Mouse (Mus musculus) MEL (cell line): ENCODE data around the gene E130114P18Rik. TPM values are rescaled to one million over a fixed set of nuclear protein-coding genes. Genes with fewer than 3 reads are reported as not detected.

Experiments used
- DNase-seq: peaks from one replicate; pipeline ENCODE4 v3.0.0; 2011; ENCODE audit warnings: low read depth, low spot score
- H3K27ac ChIP-seq: 2 replicates; pipeline ENCODE4 v1.5.1; 2012; ENCODE audit warnings: low read depth, mild to moderate bottlenecking, control low read depth, low read length, moderate library complexity; ENCODE audit not compliant: control insufficient read depth
- H3K27me3 ChIP-seq, 2 experiments: fragments of 150-350 bp in 1 of 2; sonication (generic) in 1 of 2; 2 replicates each; pipeline ENCODE4 v1.6.1; 2012; ENCODE audit warnings: low read length in 2 of 2, mild to moderate bottlenecking in 2 of 2, improper control_type of control experiment in 1 of 2, moderate library complexity in 1 of 2; ENCODE audit not compliant: insufficient read depth in 2 of 2, control insufficient read depth in 1 of 2
- H3K36me3 ChIP-seq, 2 experiments: 2 replicates each; pipeline ENCODE4 v1.6.1; 2012 to 2014; ENCODE audit warnings: low read length in 2 of 2, improper control_type of control experiment in 1 of 2, inconsistent platforms in 1 of 2, mild to moderate bottlenecking in 1 of 2; ENCODE audit not compliant: insufficient read depth in 2 of 2, control insufficient read depth in 1 of 2
- H3K4me1 ChIP-seq, 2 experiments: fragments of 150-350 bp in 1 of 2; sonication (generic) in 1 of 2; 2 replicates each; pipeline ENCODE4 v1.6.1; 2012; ENCODE audit warnings: low read length in 2 of 2, improper control_type of control experiment in 1 of 2, mild to moderate bottlenecking in 1 of 2; ENCODE audit not compliant: insufficient read depth in 2 of 2, control insufficient read depth in 1 of 2
- H3K4me3 ChIP-seq, 2 experiments: fragments of 150-350 bp in 1 of 2; sonication (generic) in 1 of 2; 2 replicates each; pipeline ENCODE4 v1.5.1; 2012; ENCODE audit warnings: low read depth in 2 of 2, low read length in 2 of 2, mild to moderate bottlenecking in 2 of 2, moderate library complexity in 2 of 2, control low read depth in 1 of 2, improper control_type of control experiment in 1 of 2; ENCODE audit not compliant: control insufficient read depth in 1 of 2, insufficient read depth in 1 of 2
- H3K79me2 ChIP-seq: 2 replicates; pipeline ENCODE4 v1.6.1; 2012; ENCODE audit warnings: mild to moderate bottlenecking, low read length, moderate library complexity; ENCODE audit not compliant: control insufficient read depth, poor library complexity, insufficient read depth
- H3K9ac ChIP-seq: 2 replicates; pipeline ENCODE4 v1.6.1; 2012; ENCODE audit warnings: low read depth, mild to moderate bottlenecking, control low read depth, low read length, moderate library complexity; ENCODE audit not compliant: control insufficient read depth, poor library complexity, severe bottlenecking
- H3K9me3 ChIP-seq: fragments of 150-350 bp; sonication (generic); replicated peaks from 2 replicates; pipeline ENCODE4 v1.6.1; 2012; ENCODE audit warnings: mild to moderate bottlenecking, low read length, improper control_type of control experiment, moderate library complexity; ENCODE audit not compliant: insufficient read depth
- CHD1 ChIP-seq: IDR thresholded peaks from 2 replicates; pipeline ENCODE4 v1.6.1; 2012; ENCODE audit warnings: low read depth, mild to moderate bottlenecking, inconsistent platforms, low read length, improper control_type of control experiment
- CHD2 ChIP-seq: IDR thresholded peaks from 2 replicates; pipeline ENCODE4 v1.6.1; 2011; ENCODE audit warnings: low read length, improper control_type of control experiment
- EP300 ChIP-seq, 2 experiments: IDR thresholded peaks; 2 replicates each; pipeline ENCODE4 v1.6.1; 2011; ENCODE audit warnings: improper control_type of control experiment in 2 of 2, low read length in 2 of 2, low read depth in 1 of 2, mild to moderate bottlenecking in 1 of 2
- GABPA ChIP-seq: IDR thresholded peaks from 2 replicates; pipeline ENCODE4 v1.6.1; 2012; ENCODE audit warnings: low read depth, mild to moderate bottlenecking, inconsistent platforms, low read length, improper control_type of control experiment, moderate library complexity
- HCFC1 ChIP-seq: IDR thresholded peaks from 2 replicates; pipeline ENCODE4 v1.6.1; 2012; ENCODE audit warnings: low read depth, mild to moderate bottlenecking, inconsistent platforms, low read length, improper control_type of control experiment, moderate library complexity
- KAT2A ChIP-seq: conservative IDR thresholded peaks from 2 replicates; pipeline ENCODE4 v1.6.1; 2012; ENCODE audit warnings: low read depth, low read length, improper control_type of control experiment, inconsistent platforms
- MEF2A ChIP-seq: IDR thresholded peaks from 2 replicates; pipeline ENCODE4 v1.6.1; 2014; ENCODE audit warnings: low read depth, mild to moderate bottlenecking, inconsistent platforms, low read length, improper control_type of control experiment; ENCODE audit not compliant: poor library complexity, insufficient replicate concordance, severe bottlenecking; ENCODE audit errors: extremely low read depth
- MYC ChIP-seq: IDR thresholded peaks from 2 replicates; pipeline ENCODE4 v1.6.1; 2011; ENCODE audit warnings: low read depth, mild to moderate bottlenecking, low read length, improper control_type of control experiment, moderate library complexity
- NELFE ChIP-seq: IDR thresholded peaks from 2 replicates; pipeline ENCODE4 v1.6.1; 2011; ENCODE audit warnings: low read depth, low read length, improper control_type of control experiment
- POLR2A ChIP-seq, 2 experiments: IDR thresholded peaks; 2 replicates each; pipeline ENCODE4 v1.6.1; 2011 to 2012; ENCODE audit warnings: low read length in 2 of 2, mild to moderate bottlenecking in 2 of 2, control low read depth in 1 of 2, improper control_type of control experiment in 1 of 2, low read depth in 1 of 2, moderate library complexity in 1 of 2; ENCODE audit not compliant: control insufficient read depth in 1 of 2, insufficient read depth in 1 of 2, poor library complexity in 1 of 2
- POLR2AphosphoS2 ChIP-seq: IDR thresholded peaks from 2 replicates; pipeline ENCODE4 v1.6.1; 2011; ENCODE audit warnings: low read length, improper control_type of control experiment
- POLR2AphosphoS5 ChIP-seq: IDR thresholded peaks from 2 replicates; pipeline ENCODE4 v1.6.1; 2012; ENCODE audit warnings: low read depth, borderline replicate concordance, mild to moderate bottlenecking, inconsistent platforms, low read length, moderate library complexity, mixed read lengths
- RAD21 ChIP-seq: IDR thresholded peaks from 2 replicates; pipeline ENCODE4 v1.6.1; 2011; ENCODE audit warnings: mild to moderate bottlenecking, low read depth, low read length, improper control_type of control experiment
- RCOR1 ChIP-seq: IDR thresholded peaks from 2 replicates; pipeline ENCODE4 v1.6.1; 2012; ENCODE audit warnings: low read depth, mild to moderate bottlenecking, inconsistent platforms, low read length, improper control_type of control experiment
- SIN3A ChIP-seq: IDR thresholded peaks from 2 replicates; pipeline ENCODE4 v1.6.1; 2012; ENCODE audit warnings: low read length, improper control_type of control experiment, inconsistent platforms
- SMC3 ChIP-seq: IDR thresholded peaks from 2 replicates; pipeline ENCODE4 v1.6.1; 2011; ENCODE audit warnings: low read depth, low read length, improper control_type of control experiment
- TAL1 ChIP-seq: IDR thresholded peaks from 2 replicates; pipeline ENCODE4 v1.6.1; 2012; ENCODE audit warnings: mild to moderate bottlenecking, inconsistent platforms, low read length, moderate library complexity, mixed read lengths
- TBP ChIP-seq: IDR thresholded peaks from 2 replicates; pipeline ENCODE4 v1.8.0; 2011; ENCODE audit warnings: low read depth, low read length, improper control_type of control experiment
- TCF12 ChIP-seq: IDR thresholded peaks from 2 replicates; pipeline ENCODE4 v1.6.1; 2014; ENCODE audit warnings: low read depth, mild to moderate bottlenecking, inconsistent platforms, low read length, improper control_type of control experiment, moderate library complexity
- USF1 ChIP-seq: IDR thresholded peaks from 2 replicates; pipeline ENCODE4 v1.6.1; 2014; ENCODE audit warnings: low read depth, mild to moderate bottlenecking, inconsistent platforms, low read length, improper control_type of control experiment, moderate library complexity
- polyA plus RNA-seq, 2 experiments: library from polyadenylated mRNA; stranded (reverse) in 1 of 2; unstranded in 1 of 2; fragments of >175 nt in 1 of 2; fragments of >200 nt in 1 of 2; gene quantifications; 2 replicates each; pipeline versions ENCODE4 v1.2.1 to v1.2.4; 2012; ENCODE audit warnings: low replicate concordance in 2 of 2, low read depth in 1 of 2; ENCODE audit not compliant: insufficient read length in 2 of 2, insufficient read depth in 1 of 2, missing spikeins in 1 of 2
- total RNA-seq: library from RNA; depleted of rRNA; stranded (reverse); fragments of 300-350 nt; gene quantifications from 2 replicates; pipeline ENCODE4 v1.2.3, GENCODE M21; 2012

E130114P18Rik gene
- total and polyA plus RNA-seq, 3 experiments = not detected

GRCm38 (mm10) chr4:97607169-97607568 lies 170.7 kb downstream of the E130114P18Rik start:
- H3K9ac ChIP-seq = no peak overlapping the region
- no peaks in the 10 kb centered on the region for H3K9me3 ChIP-seq
- no peaks in the 10 kb centered on the region for H3K79me2 ChIP-seq
- no peak overlapping the region for H3K27ac ChIP-seq
- H3K4me3 ChIP-seq = no peak overlapping the region
- H3K27me3 ChIP-seq = no peaks in the 10 kb centered on the region
- TF ChIP-seq CHD2 (no peak), CHD1 (no peak), HCFC1 (no peak), TAL1 (no peak)
- H3K36me3 ChIP-seq = peaks cover 0 to 23% of the 10 kb centered on the region in 2 experiments; a peak in 2 of 4 replicates
- no peak for DNase-seq
- H3K4me1 ChIP-seq = peaks cover 3 to 12% of the 10 kb centered on the region in 2 experiments

- Histone ChIP-seq H3K27me3 (no peaks in the 10 kb centered on the region), H3K9ac (peak overlapping the region; percentile 57), H3K4me3 (peak overlapping the region in 1 of 2 experiments; percentile 24; a peak in 3 of 4 replicates), H3K27ac (0 out of 2 replicates have a peak overlapping the region, but pooled peaks have one; percentile 15), H3K79me2 (no peaks in the 10 kb centered on the region), H3K36me3 (peaks cover 0 to 28% of the 10 kb centered on the region in 2 experiments; a peak in 2 of 4 replicates), H3K4me1 (peaks cover 6 to 18% of the 10 kb centered on the region in 2 experiments), H3K9me3 (no peaks in the 10 kb centered on the region)
- TF ChIP-seq MEF2A (no peak), POLR2A (IDR thresholded peaks at IDR 0.05; ENCODE audit: control insufficient read depth in 1 of 2, insufficient read depth in 1 of 2, low read depth in 1 of 2, low read length in 2 of 2, poor library complexity in 1 of 2) (no peak), SIN3A (no peak), POLR2AphosphoS5 (no peak), SMC3 (no peak), HCFC1 (no peak), EP300 (IDR thresholded peaks at IDR 0.05; ENCODE audit: low read depth in 1 of 2, low read length in 2 of 2) (no peak), RCOR1 (no peak), KAT2A (no peak), GABPA (no peak), POLR2AphosphoS2 (no peak), NELFE (no peak), TCF12 (no peak), RAD21 (no peak), USF1 (no peak), TBP (no peak), MYC (no peak)
- no peak for DNase-seq
These were observed 171.4 kb downstream of the E130114P18Rik start for GRCm38 (mm10) chr4:97606524-97606923.
